Mouse (Mus musculus): Measurements from ENCODE around the gene Fam71e1.

Fam71e1 gene

DNA sequence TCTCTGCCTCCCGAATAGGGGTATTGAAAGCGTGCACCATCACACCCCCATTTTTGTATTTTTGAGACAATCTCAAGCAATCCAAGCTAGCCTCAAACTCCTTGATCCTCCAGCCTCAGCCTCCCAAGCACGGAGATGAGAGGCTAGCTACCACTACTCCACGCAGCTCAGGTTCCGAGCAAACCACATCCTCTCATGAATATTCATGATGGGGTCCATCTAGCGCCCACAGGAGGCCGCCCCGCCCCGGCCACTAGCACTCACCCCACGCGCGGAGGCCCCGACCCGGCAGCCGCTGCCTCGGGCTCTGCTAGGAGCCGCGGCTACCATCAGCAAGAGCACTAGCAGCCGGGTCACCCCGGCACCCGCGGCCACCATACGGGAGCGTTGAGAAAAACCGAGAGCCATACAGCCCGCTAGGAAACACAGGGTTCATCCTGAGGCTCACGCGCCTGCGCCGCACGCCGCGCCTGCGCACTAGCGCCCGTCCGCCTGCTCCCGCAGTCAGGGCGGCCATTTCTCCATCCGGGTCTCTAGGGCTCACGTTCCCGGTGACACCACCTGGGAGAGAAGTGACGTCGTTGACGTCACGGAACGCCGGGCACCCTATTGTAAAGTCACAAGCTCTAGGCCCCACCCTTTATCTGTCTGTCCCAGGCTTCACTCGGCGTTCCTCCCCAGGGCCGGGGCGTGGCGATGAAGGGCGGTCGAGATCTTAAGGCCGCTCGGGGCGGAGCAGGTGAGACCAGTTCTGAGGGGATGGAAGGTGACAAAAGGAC, at the start of gene Fam71e1, which contains the start of gene Emc10:
Gene Fam71e1 (plus strand): TSS at position 590 of the 779 bp plus-strand sequence.
Gene Emc10 (minus strand): TSS at position 538 of the 779 bp plus-strand sequence.
- DNase-seq: peak; percentile 98 to 99

- DNase-seq: no peak
Observed at GRCm38 (mm10) chr7:44453256-44453655, 43.1 kb upstream of the Fam71e1 start.

- DNase-seq: no peak
Observed at GRCm38 (mm10) chr7:44456302-44456701, 40.1 kb upstream of the Fam71e1 start.

DNA sequence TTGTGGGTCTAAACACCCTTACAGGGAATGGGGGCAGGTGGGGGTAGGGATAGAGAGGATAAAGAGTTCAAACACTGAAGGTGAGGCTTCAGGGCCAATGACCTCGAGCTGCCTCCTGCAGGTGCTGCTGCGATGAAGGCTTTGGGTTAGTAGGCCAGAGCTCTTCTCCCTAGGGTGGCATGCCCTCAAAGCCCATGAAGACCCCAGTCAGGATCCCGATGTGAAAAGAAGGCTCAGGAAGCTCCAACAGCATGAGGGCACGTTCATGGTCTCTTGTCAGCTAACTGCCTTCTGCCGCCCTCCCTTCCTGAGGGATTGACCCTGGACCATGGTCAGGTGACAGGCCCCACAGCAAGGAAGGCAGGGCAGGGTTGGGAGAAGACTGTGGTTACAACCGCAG, 36.3 kb upstream of the Fam71e1 start:
- DNase-seq: no peak

DNA sequence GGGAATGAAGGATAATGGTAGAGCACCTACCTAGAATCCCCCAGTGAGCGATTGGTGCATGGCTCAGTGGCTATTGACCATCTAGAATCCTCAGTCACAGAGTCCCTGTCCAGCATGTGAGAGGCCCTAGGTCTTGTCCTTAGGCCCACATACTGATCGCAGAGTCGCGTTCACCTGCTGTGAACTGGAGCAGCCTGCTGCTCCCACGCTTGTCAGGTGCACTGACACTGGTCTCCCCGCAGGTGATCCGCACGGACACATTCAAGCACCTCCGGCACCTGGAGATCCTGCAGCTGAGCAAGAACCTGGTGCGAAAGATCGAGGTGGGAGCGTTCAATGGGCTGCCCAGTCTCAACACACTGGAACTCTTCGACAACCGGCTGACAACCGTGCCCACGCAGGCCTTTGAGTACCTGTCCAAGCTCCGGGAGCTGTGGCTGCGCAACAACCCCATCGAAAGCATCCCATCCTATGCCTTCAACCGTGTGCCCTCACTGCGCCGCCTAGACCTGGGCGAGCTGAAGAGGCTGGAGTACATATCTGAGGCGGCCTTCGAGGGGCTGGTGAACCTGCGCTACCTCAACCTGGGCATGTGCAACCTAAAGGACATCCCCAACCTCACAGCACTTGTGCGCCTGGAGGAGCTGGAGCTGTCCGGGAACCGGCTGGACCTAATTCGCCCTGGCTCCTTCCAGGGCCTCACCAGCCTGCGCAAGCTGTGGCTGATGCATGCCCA, 35.4 kb upstream of the Fam71e1 start:
- DNase-seq: no peak

DNA sequence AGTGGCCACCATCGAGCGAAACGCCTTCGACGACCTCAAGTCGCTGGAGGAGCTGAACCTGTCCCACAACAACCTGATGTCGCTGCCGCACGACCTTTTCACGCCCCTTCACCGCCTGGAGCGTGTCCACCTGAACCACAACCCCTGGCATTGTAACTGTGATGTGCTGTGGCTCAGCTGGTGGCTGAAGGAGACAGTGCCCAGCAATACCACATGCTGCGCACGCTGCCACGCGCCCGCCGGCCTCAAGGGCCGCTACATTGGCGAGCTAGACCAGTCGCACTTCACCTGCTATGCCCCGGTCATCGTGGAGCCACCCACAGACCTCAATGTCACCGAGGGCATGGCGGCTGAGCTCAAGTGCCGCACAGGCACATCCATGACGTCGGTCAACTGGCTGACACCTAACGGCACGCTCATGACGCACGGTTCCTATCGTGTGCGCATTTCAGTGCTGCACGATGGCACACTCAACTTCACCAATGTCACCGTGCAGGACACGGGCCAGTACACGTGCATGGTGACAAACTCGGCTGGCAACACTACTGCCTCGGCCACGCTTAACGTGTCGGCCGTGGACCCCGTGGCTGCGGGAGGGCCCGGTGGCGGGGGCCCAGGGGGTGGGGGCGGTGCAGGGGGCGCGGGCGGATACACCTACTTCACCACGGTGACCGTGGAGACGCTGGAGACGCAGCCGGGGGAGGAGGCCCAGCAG, 34.7 kb upstream of the Fam71e1 start:
- DNase-seq: no peak

GRCm38 (mm10) chr7:44462218-44463055, 33.9 kb upstream of the Fam71e1 start:
- DNase-seq: peak; percentile 59 to 76

GRCm38 (mm10) chr7:44463056-44463425, 33.3 kb upstream of the Fam71e1 start:
- DNase-seq: no peak

DNA sequence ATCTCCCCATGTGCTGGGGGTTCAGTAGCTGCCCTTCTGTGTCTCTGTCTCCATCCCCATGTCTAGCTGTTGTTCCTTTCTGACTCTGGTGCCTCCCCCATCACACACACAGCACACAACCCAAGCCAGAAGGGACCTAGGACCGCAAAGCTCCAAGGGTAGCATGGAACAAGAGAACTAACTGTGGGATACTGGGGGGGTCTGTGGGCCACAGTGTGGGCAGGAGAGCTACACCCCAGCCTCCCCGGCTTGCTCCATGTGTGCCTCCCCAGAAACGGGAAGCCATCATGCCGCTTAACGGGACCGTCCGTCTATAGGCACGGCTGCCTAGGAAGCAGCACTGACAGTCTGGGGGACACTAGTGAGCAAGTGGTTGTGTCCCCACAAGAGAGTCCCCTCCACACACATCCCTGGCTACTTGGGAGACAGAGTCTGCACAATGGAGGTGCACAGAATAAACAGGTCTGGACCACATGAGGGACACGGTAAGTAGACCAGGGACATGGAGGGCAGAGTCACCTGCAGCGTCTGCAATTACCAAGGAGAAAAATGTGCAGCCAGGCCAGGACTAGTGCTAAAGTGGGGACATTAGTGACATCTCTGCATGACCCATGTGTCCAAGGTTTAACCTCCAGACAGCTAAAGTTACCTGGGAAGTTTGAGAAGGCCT, 32.7 kb upstream of the Fam71e1 start:
- no peak for DNase-seq

GRCm38 (mm10) chr7:44464511-44464910, 31.9 kb upstream of the Fam71e1 start:
- DNase-seq: no peak

DNA sequence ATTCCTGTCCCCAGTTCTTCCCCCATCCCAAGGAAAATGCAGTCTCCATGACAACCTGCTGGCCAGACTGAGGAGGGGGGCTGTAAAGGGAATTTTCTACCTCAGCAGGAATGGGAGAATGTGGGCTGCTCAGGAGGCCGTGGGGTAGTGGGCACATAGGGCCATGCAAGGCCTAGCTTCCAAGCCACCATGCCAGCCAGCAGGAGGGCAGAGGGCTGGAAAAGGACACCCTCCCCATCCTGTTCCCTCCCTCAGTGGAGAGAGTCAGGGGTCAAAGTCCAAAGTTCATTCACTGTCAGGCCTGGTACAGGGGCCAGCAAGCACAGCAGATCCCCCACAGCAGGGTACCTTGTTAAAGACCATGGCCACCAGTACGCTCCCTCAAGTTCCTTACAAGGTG, 31.3 kb upstream of the Fam71e1 start, which contains the start of gene Aspdh:
Gene Aspdh (plus strand): TSS at position 281 of the 400 bp plus-strand sequence.
- peak; percentile 69 to 87 for DNase-seq

- peak in 1 of 2 experiments; percentile 50 for DNase-seq
Observed at GRCm38 (mm10) chr7:44466006-44466887, 30.1 kb upstream of the Fam71e1 start.

GRCm38 (mm10) chr7:44466888-44467311, 29.5 kb upstream of the Fam71e1 start:
- DNase-seq: peak in 1 of 2 experiments; percentile 42

DNA sequence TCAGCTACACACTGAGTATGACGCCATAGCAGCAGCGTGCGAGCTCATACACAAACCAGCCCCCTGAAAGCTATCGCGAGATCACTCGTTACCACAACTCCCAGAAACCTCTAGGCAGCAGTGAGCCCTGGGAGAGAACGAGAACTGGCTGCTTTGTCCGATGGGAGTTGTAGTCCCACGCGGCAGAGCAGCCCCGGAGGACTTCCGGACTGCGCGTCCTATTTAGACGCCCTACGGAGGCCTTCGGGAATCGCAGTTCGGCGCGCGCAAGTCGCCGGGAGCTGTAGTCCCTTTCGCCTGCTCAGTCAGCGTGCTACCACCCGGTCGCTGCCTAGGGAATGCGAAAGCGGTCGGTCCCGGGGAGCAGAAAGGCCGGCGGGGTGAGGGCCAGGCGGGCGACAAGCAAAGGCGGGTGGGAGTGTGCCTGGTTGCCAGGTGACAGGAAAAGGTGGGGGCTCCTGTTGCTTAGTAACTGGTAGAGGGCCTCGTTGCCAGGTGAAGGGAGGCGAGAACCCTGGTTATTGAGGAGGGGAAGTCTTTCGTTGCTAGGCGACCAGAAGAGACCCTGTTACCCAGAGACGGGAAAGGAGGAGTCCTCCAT, 28.5 kb upstream of the Fam71e1 start, which contains the start of gene Josd2:
Gene Josd2 (plus strand): TSS at position 170 of the 601 bp plus-strand sequence.
- DNase-seq: peak; percentile 95 to 98

DNA sequence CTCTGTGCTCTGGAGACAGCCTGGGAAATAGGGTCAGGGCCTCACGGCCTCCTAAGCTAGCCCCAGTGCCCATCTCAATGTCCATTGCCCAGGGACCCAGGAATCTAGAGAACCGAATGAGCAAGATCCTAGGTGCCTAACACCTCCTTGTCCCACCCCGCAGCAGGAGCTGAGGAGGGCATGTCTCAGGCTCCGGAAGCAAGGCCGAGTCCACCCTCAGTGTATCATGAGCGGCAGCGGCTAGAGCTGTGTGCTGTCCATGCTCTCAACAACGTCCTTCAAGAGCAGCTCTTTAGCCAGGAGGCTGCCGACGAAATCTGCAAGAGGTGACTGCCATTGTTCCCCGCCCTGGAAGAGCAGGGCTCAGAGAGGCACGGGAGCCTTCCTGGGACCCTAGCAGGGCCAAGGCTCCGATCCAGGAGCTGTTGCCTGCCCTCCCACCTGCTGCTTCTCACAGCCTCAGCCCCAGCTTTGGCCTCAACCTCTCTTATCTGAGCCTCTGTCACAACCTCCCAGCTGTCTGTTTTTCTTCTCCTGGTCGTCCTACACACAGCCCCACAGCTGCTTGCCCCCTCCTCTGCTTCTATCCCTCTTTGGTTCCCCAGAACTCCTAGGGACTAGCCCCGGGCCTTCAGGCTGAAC, 27.6 kb upstream of the Fam71e1 start:
- DNase-seq: no peak

DNA sequence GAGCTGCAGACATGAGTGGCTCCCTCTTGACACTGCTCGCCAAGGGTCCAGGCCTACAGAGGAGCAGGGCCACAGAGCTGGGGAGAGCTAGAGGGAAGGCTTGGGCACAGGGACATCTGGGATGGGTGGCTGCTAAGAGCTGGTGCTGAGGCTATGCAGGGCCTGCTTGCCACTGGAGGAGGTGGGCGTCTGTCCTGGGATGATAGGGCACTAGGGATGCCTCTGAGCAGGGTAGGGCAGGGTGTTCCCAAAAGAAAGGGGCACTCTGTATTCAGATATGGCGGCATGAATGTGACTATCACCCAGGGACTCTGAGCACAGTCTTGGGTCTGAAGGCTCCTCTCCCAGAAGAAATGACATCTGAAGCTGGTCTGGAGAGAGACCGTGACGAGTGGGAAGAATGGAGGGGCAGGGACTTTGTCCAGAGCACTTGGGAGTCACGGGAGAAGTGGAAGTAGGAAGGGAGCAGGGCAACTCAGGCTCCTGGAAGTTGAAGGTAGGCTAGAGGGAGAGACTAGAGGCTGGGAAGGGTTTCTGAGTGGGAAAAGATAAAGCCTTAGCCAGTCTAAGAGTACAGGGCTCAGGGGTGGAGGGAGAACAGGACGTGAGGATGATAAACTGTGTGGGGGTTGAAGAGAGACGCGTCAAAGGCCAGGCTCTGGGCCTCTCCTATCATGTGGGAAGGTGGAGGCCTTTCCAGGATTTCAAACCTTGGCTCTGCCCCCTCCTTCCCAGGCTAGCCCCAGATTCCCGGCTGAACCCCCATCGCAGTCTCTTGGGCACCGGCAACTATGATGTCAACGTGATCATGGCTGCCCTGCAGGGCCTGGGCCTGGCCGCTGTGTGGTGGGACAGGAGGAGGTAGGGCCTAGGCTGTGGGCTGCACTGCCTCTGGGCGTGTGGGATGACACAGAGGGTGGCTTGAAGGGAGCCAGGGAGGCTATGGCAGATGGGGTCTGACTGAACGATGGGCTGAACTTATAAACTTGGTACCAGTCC, 26.4 kb upstream of the Fam71e1 start:
- DNase-seq: no peak

- no peak for DNase-seq
Observed at GRCm38 (mm10) chr7:44470696-44471612, 25.4 kb upstream of the Fam71e1 start.

Measured in kidney, postnatal 25 days (tissue).